Mouse (Mus musculus): ENCODE data around the gene Slco1a1. TPM values are rescaled to one million over a fixed set of nuclear protein-coding genes. Genes with fewer than 3 reads are reported as not detected.
"Not testable (repeated sequence)": the region's sequence is repeated elsewhere in the genome, so short reads cannot be mapped to it uniquely, and the experiment has no call there.

The Slco1a1 gene
- polyA plus RNA-seq (2015; fragmentation: Nextera tagmentation; extraction: Ambion mirVana), result not detected in 2 replicates

GRCm38 (mm10) chr6:141946862-141947261, at the start of gene Slco1a1:
Gene Slco1a1 (minus strand): TSS chr6:141946962.
- Histone ChIP-seq H3K27me3 (no peaks in the 10 kb centered on the region), H3K4me3 (no peak within 1 kb of the TSS), H3K4me1 (no peaks in the 10 kb centered on the region), H3K9ac (no peak within 1 kb of the TSS), H3K4me2 (no peak within 1 kb of the TSS), H3K36me3 (no peaks in the 10 kb centered on the region), H3K27ac (no peak within 1 kb of the TSS), H3K9me3 (no peaks in the 10 kb centered on the region)
- ATAC-seq (ENCODE audit: borderline replicate concordance, extremely low read depth, low FRiP score, low TSS enrichment), result no peak

DNA sequence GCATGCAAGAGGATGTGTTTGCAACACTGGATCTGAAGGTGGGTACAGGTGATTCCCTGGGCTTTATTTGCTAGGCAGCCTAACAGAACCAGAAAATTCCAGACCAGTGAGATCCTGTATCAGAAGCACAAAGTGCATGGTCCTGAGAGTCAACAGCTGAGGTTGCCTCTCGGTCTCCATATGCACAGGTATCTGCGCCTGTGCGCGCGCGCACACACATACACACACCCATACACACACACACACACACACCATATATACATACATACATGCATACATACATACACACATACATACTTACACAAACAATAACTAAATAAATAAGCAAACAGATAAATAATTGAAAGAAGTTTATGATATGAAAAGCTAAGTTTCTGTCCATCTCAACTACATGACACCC, 40.0 kb upstream of the Slco1a1 start:
- Histone ChIP-seq H3K27ac (no peak overlapping the region), H3K4me2 (no peak overlapping the region), H3K9me3 (no peaks in the 10 kb centered on the region), H3K4me1 (no peaks in the 10 kb centered on the region), H3K27me3 (no peaks in the 10 kb centered on the region), H3K9ac (no peak overlapping the region), H3K4me3 (no peak overlapping the region), H3K36me3 (no peaks in the 10 kb centered on the region)
- ATAC-seq (ENCODE audit: borderline replicate concordance, extremely low read depth, low FRiP score, low TSS enrichment), result no peak
- 96% methylated on average over 6 of the region's 6 CpGs for WGBS

DNA sequence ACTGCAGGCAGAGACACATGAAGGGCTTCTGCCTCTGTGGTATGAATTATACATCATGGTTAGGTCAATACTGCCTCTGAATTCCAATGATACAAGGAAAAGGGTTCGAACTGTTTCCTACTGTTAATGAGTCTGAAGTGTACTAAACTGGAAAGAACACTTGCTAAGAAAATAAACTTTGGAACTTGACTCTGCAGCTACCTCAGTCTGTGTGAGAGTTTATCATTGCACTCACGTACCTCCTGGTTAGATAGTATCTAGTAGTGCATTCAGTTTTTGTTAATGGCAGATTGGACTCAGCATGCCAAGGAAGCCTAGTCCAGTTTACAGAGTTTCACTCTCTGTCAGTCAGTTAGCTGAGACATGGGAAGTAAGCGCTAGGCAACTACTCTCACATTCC, 37.9 kb upstream of the Slco1a1 start:
- H3K27ac ChIP-seq, result no peak overlapping the region
- no peak overlapping the region for H3K9ac ChIP-seq
- no peak for ATAC-seq (ENCODE audit: borderline replicate concordance, extremely low read depth, low FRiP score, low TSS enrichment)
- H3K27me3 ChIP-seq, result no peaks in the 10 kb centered on the region
- H3K36me3 ChIP-seq, result no peaks in the 10 kb centered on the region
- 48% methylated on average over 3 of the region's 3 CpGs for WGBS
- no peaks in the 10 kb centered on the region for H3K9me3 ChIP-seq
- H3K4me2 ChIP-seq, result no peak overlapping the region
- no peak overlapping the region for H3K4me3 ChIP-seq
- H3K4me1 ChIP-seq, result no peaks in the 10 kb centered on the region

DNA sequence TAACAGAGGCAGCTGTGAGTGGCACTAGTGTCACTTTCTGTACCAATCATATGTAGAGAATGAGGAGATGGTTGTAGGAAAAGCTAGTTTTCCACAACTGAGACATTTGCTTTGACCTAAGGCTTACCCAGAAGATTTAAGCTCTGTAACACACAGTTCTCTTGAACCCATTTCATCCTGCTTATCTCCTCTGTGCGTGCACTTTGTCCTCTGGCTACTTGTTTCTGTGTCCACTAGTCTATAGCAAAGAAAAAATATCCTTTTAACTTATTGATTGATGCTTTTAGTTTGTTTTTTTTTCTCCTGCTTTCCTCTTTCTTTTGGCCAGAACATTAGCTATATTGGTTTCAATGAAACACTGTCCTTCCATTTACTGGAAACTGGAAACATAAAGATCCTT, 15.7 kb upstream of the Slco1a1 start:
- WGBS, result 79% methylated on average over 1 of the region's 1 CpGs
- Histone ChIP-seq H3K9me3 (no peaks in the 10 kb centered on the region), H3K4me3 (no peak overlapping the region), H3K27me3 (no peaks in the 10 kb centered on the region), H3K27ac (no peak overlapping the region), H3K36me3 (no peaks in the 10 kb centered on the region), H3K4me1 (no peaks in the 10 kb centered on the region), H3K4me2 (no peak overlapping the region), H3K9ac (no peak overlapping the region)
- ATAC-seq (ENCODE audit: borderline replicate concordance, extremely low read depth, low FRiP score, low TSS enrichment), result no peak

GRCm38 (mm10) chr6:141961861-141962260, 15.1 kb upstream of the Slco1a1 start:
- no peak for ATAC-seq (ENCODE audit: borderline replicate concordance, extremely low read depth, low FRiP score, low TSS enrichment)
- Histone ChIP-seq H3K27me3 (no peaks in the 10 kb centered on the region), H3K27ac (no peak overlapping the region), H3K36me3 (no peaks in the 10 kb centered on the region), H3K4me2 (no peak overlapping the region), H3K4me3 (no peak overlapping the region), H3K4me1 (no peaks in the 10 kb centered on the region), H3K9me3 (no peaks in the 10 kb centered on the region), H3K9ac (no peak overlapping the region)
- 87% methylated on average over 3 of the region's 3 CpGs for WGBS

DNA sequence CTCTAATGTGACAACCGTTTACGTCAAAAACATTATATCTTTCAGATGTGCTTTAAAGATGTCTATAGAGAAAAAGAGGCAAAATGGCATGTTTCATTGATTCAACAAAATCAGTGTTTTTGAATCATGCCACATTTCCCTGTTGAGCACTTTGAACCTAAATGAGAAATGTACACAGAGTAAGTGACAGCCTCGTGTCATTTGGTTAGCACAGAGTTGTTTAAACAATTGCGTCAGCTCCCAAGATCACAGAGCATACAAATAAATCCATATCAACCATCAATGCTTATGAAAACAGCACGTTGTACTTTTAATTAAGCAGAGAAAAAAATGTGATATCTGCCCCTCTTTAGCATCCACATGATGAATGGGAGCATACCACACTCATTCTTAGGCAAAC, 13.7 kb upstream of the Slco1a1 start:
- Histone ChIP-seq H3K27ac (no peak overlapping the region), H3K9me3 (no peaks in the 10 kb centered on the region), H3K4me1 (no peaks in the 10 kb centered on the region), H3K4me2 (no peak overlapping the region), H3K36me3 (no peaks in the 10 kb centered on the region), H3K4me3 (no peak overlapping the region), H3K27me3 (no peaks in the 10 kb centered on the region), H3K9ac (no peak overlapping the region)
- WGBS, result 37% methylated on average over 5 of the region's 5 CpGs
- no peak for ATAC-seq (ENCODE audit: borderline replicate concordance, extremely low read depth, low FRiP score, low TSS enrichment)

DNA sequence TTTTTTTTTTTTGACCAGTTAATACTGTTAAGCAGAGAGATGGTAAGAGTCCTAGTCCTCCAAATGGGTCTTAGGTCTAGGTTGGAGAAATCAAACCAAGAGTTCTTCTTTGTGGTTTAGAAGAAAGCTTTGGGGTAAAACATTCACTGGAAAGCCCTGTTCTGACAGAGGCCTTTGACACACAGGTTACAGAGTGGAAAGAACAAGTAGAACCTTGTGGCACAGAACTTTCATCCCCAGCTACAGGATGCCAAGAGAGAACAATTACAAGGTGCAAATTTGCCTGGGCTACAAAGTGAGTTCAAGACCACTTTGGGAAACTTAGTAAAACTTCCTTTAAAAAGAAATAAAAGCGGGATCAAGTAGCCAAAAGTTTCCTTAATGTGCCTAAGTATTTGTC, 6.3 kb downstream of the Slco1a1 start:
- Histone ChIP-seq H3K36me3 (no peaks in the 10 kb centered on the region), H3K4me3 (no peak overlapping the region), H3K27ac (no peak overlapping the region), H3K9ac (no peak overlapping the region), H3K9me3 (no peaks in the 10 kb centered on the region), H3K4me1 (no peaks in the 10 kb centered on the region), H3K27me3 (no peaks in the 10 kb centered on the region), H3K4me2 (no peak overlapping the region)
- WGBS, result 47% methylated on average over 1 of the region's 1 CpGs
- no peak for ATAC-seq (ENCODE audit: borderline replicate concordance, extremely low read depth, low FRiP score, low TSS enrichment)

DNA sequence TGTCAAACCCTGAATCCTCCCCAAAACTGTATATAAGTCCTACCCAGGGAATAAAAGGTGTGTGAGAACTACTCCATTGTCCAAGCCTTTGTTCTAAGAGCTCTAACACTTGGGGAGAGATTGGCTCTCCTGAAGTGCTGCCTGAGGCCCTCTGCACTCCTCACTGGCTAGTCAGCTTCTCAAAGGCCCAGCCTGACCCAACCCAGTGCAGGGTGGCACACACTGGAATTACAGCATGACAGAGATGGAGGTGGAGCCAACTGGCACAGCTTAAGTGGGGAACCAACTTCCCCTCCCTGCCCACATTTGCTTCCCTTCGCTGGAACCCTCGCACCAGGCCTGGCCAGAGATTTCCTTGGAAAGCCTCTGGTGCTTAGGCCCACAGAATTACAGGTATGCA, 48.6 kb downstream of the Slco1a1 start:
- WGBS, result 69% methylated on average over 2 of the region's 2 CpGs
- H3K4me1 ChIP-seq, result no peaks in the 10 kb centered on the region

GRCm38 (mm10) chr6:141889723-141890122, 57.0 kb downstream of the Slco1a1 start:
- Histone ChIP-seq H3K4me3 (no peak overlapping the region), H3K27ac (no peak overlapping the region), H3K36me3 (no peaks in the 10 kb centered on the region), H3K4me1 (no peaks in the 10 kb centered on the region), H3K9ac (no peak overlapping the region), H3K9me3 (no peaks in the 10 kb centered on the region), H3K4me2 (no peak overlapping the region), H3K27me3 (no peaks in the 10 kb centered on the region)
- ATAC-seq (ENCODE audit: borderline replicate concordance, extremely low read depth, low FRiP score, low TSS enrichment), result no peak
- WGBS, result 32% methylated on average over 2 of the region's 2 CpGs

More for the DNA sequence above, 48.6 kb downstream of the Slco1a1 start:
- ATAC-seq (ENCODE audit: borderline replicate concordance, extremely low read depth, low FRiP score, low TSS enrichment), result no peak
- Histone ChIP-seq H3K4me3 (no peak overlapping the region), H3K4me2 (no peak overlapping the region), H3K9ac (no peak overlapping the region), H3K36me3 (no peaks in the 10 kb centered on the region), H3K27me3 (no peaks in the 10 kb centered on the region), H3K9me3 (no peaks in the 10 kb centered on the region), H3K27ac (no peak overlapping the region)

GRCm38 (mm10) chr6:141888248-141888647, 58.5 kb downstream of the Slco1a1 start:
- WGBS, result 66% methylated on average over 2 of the region's 2 CpGs
- no peak overlapping the region for H3K27ac ChIP-seq

GRCm38 (mm10) chr6:141882581-141882980, 64.2 kb downstream of the Slco1a1 start:
- Histone ChIP-seq H3K9ac (no peak overlapping the region), H3K27me3 (no peaks in the 10 kb centered on the region), H3K36me3 (no peaks in the 10 kb centered on the region), H3K4me2 (no peak overlapping the region), H3K4me3 (no peak overlapping the region), H3K9me3 (no peaks in the 10 kb centered on the region), H3K4me1 (no peaks in the 10 kb centered on the region), H3K27ac (no peak overlapping the region)
- WGBS, result 50% methylated on average over 1 of the region's 1 CpGs
- ATAC-seq (ENCODE audit: borderline replicate concordance, extremely low read depth, low FRiP score, low TSS enrichment), result no peak

More at GRCm38 (mm10) chr6:141888248-141888647, 58.5 kb downstream of the Slco1a1 start:
- no peak for ATAC-seq (ENCODE audit: borderline replicate concordance, extremely low read depth, low FRiP score, low TSS enrichment)
- Histone ChIP-seq H3K9me3 (no peaks in the 10 kb centered on the region), H3K4me3 (no peak overlapping the region), H3K9ac (no peak overlapping the region), H3K4me1 (no peaks in the 10 kb centered on the region), H3K36me3 (no peaks in the 10 kb centered on the region), H3K27me3 (no peaks in the 10 kb centered on the region), H3K4me2 (no peak overlapping the region)

- not testable (repeated sequence) for ATAC-seq (ENCODE audit: borderline replicate concordance, extremely low read depth, low FRiP score, low TSS enrichment); H3K27me3 ChIP-seq; H3K27ac ChIP-seq; H3K9ac ChIP-seq; H3K4me3 ChIP-seq; H3K36me3 ChIP-seq; H3K4me1 ChIP-seq; H3K9me3 ChIP-seq; H3K4me2 ChIP-seq
- 76% methylated on average over 4 of the region's 4 CpGs for WGBS
Observed at GRCm38 (mm10) chr6:141875742-141876141, 71.0 kb downstream of the Slco1a1 start.

DNA sequence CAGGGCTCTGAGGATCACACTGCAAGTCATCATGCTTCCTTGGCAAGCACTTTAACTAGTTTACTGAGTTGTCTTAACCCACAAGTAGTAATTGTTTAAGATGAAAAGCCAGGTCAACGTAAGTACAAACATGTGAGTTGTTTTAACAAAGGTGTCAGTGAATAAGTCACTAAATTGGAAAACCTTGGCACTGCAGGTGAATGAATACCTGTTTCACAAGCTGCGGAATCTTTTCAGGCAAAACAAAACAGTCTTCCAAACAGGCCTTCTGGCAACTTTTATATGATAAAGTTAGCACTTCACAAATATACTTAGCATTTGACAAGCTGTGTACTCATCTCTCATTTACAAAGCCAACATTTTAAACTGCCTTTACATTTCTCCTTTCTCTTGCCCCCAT, 75.1 kb downstream of the Slco1a1 start:
- Histone ChIP-seq H3K4me1 (no peaks in the 10 kb centered on the region), H3K4me2 (no peak overlapping the region), H3K36me3 (no peaks in the 10 kb centered on the region), H3K9me3 (no peaks in the 10 kb centered on the region), H3K9ac (no peak overlapping the region), H3K27ac (no peak overlapping the region), H3K27me3 (no peaks in the 10 kb centered on the region), H3K4me3 (no peak overlapping the region)
- whole genome bisulfite sequencing, result 52% methylated on average over 2 of the region's 2 CpGs
- no peak for ATAC-seq (ENCODE audit: borderline replicate concordance, extremely low read depth, low FRiP score, low TSS enrichment)
